Mouse (Mus musculus): ENCODE measurements at regions not wholly inside any gene's neighbourhood (a gene's known extent, or its start where the extent isn't known, plus 50 kb on each side); places are given as distances from the start of the nearest gene placed in this dataset.

- DNase-seq = no peak
Measured at GRCm38 (mm10) chr17:65193341-65193740, 347.2 kb downstream of the Tmem232 start.

GRCm38 (mm10) chr17:65192432-65193059 is 348.0 kb downstream of the Tmem232 start:
- no peak for DNase-seq

- DNase-seq = no peak
Measured at GRCm38 (mm10) chr17:65190839-65191591, 349.6 kb downstream of the Tmem232 start.

- DNase-seq = no peak
Measured at GRCm38 (mm10) chr17:65181164-65181563, 345.3 kb upstream of the 4930583I09Rik start.

- DNase-seq = no peak
Measured at GRCm38 (mm10) chr17:65175770-65176169, 339.9 kb upstream of the 4930583I09Rik start.

- no peak for DNase-seq
Measured at GRCm38 (mm10) chr17:65174114-65174513, 338.2 kb upstream of the 4930583I09Rik start.

- no peak for DNase-seq
Measured at GRCm38 (mm10) chr17:65173236-65173635, 337.4 kb upstream of the 4930583I09Rik start.

- peak in 1 of 2 experiments; percentile 4 for DNase-seq
Measured at GRCm38 (mm10) chr17:65170691-65171090, 334.8 kb upstream of the 4930583I09Rik start.

- no peak for DNase-seq
Measured at GRCm38 (mm10) chr17:65169981-65170617, 334.2 kb upstream of the 4930583I09Rik start.

GRCm38 (mm10) chr17:65146376-65146775 is 310.5 kb upstream of the 4930583I09Rik start:
- DNase-seq = no peak

GRCm38 (mm10) chr17:65114651-65115050 is 278.8 kb upstream of the 4930583I09Rik start:
- DNase-seq = no peak

GRCm38 (mm10) chr17:65113121-65113520 is 277.2 kb upstream of the 4930583I09Rik start:
- DNase-seq = no peak

- DNase-seq = no peak
Measured at GRCm38 (mm10) chr17:65105622-65106021, 269.8 kb upstream of the 4930583I09Rik start.

GRCm38 (mm10) chr17:65101157-65101556 is 265.3 kb upstream of the 4930583I09Rik start:
- DNase-seq = no peak

- no peak for DNase-seq
Measured at GRCm38 (mm10) chr17:65082249-65082648, 246.4 kb upstream of the 4930583I09Rik start.

- DNase-seq = no peak
Measured at GRCm38 (mm10) chr17:65081779-65082086, 245.9 kb upstream of the 4930583I09Rik start.

- DNase-seq = no peak
Measured at GRCm38 (mm10) chr17:65081072-65081778, 245.4 kb upstream of the 4930583I09Rik start.

GRCm38 (mm10) chr17:65074878-65075277 is 239.0 kb upstream of the 4930583I09Rik start:
- DNase-seq = no peak

GRCm38 (mm10) chr17:65071114-65071513 is 235.2 kb upstream of the 4930583I09Rik start:
- DNase-seq = peak in 1 of 2 experiments; percentile 11

- DNase-seq = no peak
Measured at GRCm38 (mm10) chr17:65066135-65066534, 230.3 kb upstream of the 4930583I09Rik start.

- no peak for DNase-seq
Measured at GRCm38 (mm10) chr17:65056059-65056458, 220.2 kb upstream of the 4930583I09Rik start.

GRCm38 (mm10) chr17:65049860-65050482 is 214.1 kb upstream of the 4930583I09Rik start:
- no peak for DNase-seq

GRCm38 (mm10) chr17:65015731-65016130 is 179.9 kb upstream of the 4930583I09Rik start:
- DNase-seq = no peak

Measured in lung, postnatal 4 days (tissue).